Mouse (Mus musculus) neural tube, embryonic 14.5 days (tissue): ENCODE data around the gene CN725425. TPM values are rescaled to one million over a fixed set of nuclear protein-coding genes. Genes with fewer than 3 reads are reported as not detected.

Experiments used
- ATAC-seq: fragments of 200-750 bp; cut with Nextera tagmentation; 2 replicates; pipeline ENCODE4 v1.8.0; 2017; ENCODE audit warnings: low read depth, mild to moderate bottlenecking, moderate TSS enrichment, moderate library complexity
- H3K27ac ChIP-seq: fragments of 300-500 bp; sonication (generic); 2 replicates; pipeline ENCODE4 v1.5.1; 2014; ENCODE audit warnings: low read depth, mild to moderate bottlenecking, control low read depth, low read length, moderate library complexity, mixed read lengths
- H3K27me3 ChIP-seq: fragments of 300-500 bp; sonication (generic); 2 replicates; pipeline ENCODE4 v1.6.1; 2014; ENCODE audit warnings: low read length; ENCODE audit not compliant: control insufficient read depth, insufficient read depth
- H3K36me3 ChIP-seq: fragments of 300-500 bp; sonication (generic); 2 replicates; pipeline ENCODE4 v1.6.1; 2014; ENCODE audit warnings: low read length, mixed read lengths; ENCODE audit not compliant: control insufficient read depth, insufficient read depth
- H3K4me1 ChIP-seq: fragments of 300-500 bp; sonication (generic); 2 replicates; pipeline ENCODE4 v1.6.1; 2014; ENCODE audit warnings: low read length; ENCODE audit not compliant: control insufficient read depth, insufficient read depth
- H3K4me2 ChIP-seq: fragments of 300-500 bp; sonication (generic); 2 replicates; pipeline ENCODE4 v1.6.1; 2014; ENCODE audit warnings: mild to moderate bottlenecking, low read depth, low read length, control low read depth
- H3K4me3 ChIP-seq: fragments of 300-500 bp; sonication (generic); 2 replicates; pipeline ENCODE4 v1.5.1; 2014; ENCODE audit warnings: low read depth, low read length, control low read depth, mixed read lengths
- H3K9ac ChIP-seq: fragments of 300-500 bp; sonication (generic); replicated peaks from 2 replicates; pipeline ENCODE4 v1.6.1; 2014; ENCODE audit warnings: low read depth, mild to moderate bottlenecking, control low read depth, low read length, mixed read lengths
- H3K9me3 ChIP-seq: fragments of 300-500 bp; sonication (generic); 2 replicates; pipeline ENCODE4 v1.6.1; 2016; ENCODE audit warnings: low read length; ENCODE audit not compliant: control insufficient read depth
- WGBS: fragments of 180-500 bp; shearing (Covaris S2); extraction: QIAGEN DNeasy Blood & Tissue Kit; methylation state at CpG from one replicate; pipeline ENCODE4 v1.1.7; 2014; 5-methylcytosine and 5-hydroxymethylcytosine counted together
- polyA plus RNA-seq: library from polyadenylated mRNA; unstranded; fragments of >200 nt; fragmentation: Nextera tagmentation; extraction: Ambion mirVana; gene quantifications from 2 replicates; pipeline ENCODE4 v1.2.1, GENCODE M21; 2014

The CN725425 gene
- not detected in 2 replicates for polyA plus RNA-seq

DNA sequence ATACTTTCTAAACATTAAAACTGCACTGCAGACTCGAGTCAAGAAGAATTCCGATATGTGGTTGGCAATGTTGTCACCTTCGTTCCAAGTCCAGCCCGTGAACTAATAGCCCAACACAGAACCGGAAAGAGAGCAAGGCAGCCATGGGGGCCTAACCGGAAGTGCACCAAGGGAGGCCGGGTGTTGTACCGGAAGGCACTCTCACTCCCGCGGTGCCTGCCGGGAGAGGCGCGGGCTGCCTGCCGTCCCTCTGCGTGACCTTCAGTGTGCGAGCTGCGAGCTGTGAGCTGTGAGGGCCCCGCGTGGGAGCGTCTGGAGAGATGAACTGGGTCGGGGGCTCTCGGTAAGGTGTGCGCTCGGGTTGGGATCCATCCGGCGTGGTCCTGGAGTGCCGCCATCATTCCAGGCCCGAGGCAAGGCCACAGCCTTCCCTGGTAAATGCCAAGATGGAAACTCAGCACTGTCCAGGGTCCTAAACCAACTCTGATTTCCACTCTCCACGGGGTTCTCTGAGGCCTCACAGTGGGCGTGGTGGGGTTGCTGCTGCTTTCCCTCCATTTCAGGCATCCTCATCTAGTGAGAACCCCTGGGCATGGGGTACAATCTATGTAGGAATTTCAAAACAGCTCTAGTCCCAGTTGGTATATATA, at the start of gene CN725425:
CN725425 (plus strand) TSS at position 239 of the 650 bp plus-strand sequence.
- Histone ChIP-seq H3K4me1 (no peaks in the 10 kb centered on the region), H3K27ac (no peak within 1 kb of the TSS), H3K36me3 (no peaks in the 10 kb centered on the region), H3K4me3 (no peak within 1 kb of the TSS), H3K9me3 (no peaks in the 10 kb centered on the region), H3K27me3 (no peaks in the 10 kb centered on the region), H3K9ac (no peak within 1 kb of the TSS), H3K4me2 (no peak within 1 kb of the TSS)
- 93% methylated on average over 30 of the region's 30 CpGs for WGBS
- ATAC-seq = no peak

DNA sequence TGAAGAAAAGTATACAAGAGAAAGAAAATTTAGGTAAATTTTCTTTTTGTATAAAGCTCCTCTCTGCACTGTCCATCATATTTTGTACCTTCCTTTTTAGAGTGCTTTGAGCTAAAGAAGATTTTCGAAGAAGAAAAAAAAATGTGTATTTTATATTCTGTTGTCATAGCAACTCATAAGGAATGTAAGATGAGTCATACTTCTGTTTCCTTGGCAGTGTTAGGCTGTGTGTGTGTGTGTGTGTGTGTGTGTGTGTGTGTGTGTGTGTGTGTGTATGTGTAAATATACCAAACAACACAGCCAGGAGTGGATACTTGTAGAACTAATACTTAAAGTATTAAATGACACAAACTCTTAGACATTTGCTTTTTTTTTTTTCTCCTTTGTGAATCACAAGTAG, 46.7 kb upstream of the CN725425 start:
- ATAC-seq = no peak
- H3K4me3 ChIP-seq = no peak overlapping the region
- H3K27ac ChIP-seq = no peak overlapping the region
- H3K4me2 ChIP-seq = no peak overlapping the region
- H3K27me3 ChIP-seq = no peaks in the 10 kb centered on the region
- H3K9ac ChIP-seq = no peak overlapping the region
- 76% methylated on average over 1 of the region's 1 CpGs for WGBS
- no peaks in the 10 kb centered on the region for H3K4me1 ChIP-seq
- no peaks in the 10 kb centered on the region; the same call in 1 of the 2 replicates for H3K36me3 ChIP-seq
- 0 out of 2 replicates have a peak, but pooled peaks cover 3% of the 10 kb centered on the region for H3K9me3 ChIP-seq

DNA sequence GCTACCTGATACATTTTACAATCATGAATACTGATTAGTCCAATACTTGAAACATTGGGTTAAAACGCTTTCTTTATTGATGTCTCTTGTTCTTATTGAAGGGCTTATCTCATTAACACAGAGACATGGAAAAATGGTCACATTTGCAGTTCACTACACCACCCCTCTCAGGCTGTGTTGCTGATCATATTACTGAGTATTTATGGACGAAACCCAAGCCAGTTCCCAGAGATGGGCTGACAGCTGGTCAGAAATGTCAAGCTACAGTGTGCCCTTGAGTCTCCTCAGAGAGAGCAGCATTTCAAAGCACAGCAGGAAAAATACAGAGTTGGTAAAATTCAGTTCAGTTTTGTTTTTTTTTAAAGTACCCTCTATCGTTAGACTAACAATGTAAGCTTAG, 46.0 kb upstream of the CN725425 start:
- no peak for ATAC-seq
- H3K4me3 ChIP-seq = no peak overlapping the region

DNA sequence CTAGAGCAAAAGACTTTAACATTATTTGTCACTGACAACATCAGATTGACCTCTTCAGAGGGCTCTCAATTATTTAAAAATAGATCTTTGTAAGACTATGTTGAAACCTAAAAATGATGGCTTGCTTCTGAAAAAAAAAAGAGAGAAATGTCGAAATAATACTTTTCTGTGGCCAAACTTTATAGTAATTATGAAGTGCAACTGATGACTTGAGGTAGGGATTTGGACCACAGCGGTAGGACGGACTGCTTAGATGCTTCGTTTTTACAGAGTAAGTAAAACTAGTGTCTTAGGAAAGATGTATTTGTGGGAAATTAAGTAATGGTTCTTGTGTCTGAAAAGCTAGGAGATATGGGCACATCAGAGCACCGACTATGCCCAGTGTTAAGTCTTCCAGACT, 38.1 kb upstream of the CN725425 start:
- no peaks in the 10 kb centered on the region for H3K4me1 ChIP-seq
- H3K4me3 ChIP-seq = no peak overlapping the region
- H3K4me2 ChIP-seq = no peak overlapping the region
- WGBS = 96% methylated on average over 5 of the region's 5 CpGs
- H3K27me3 ChIP-seq = no peaks in the 10 kb centered on the region
- no peaks in the 10 kb centered on the region for H3K36me3 ChIP-seq
- H3K9ac ChIP-seq = no peak overlapping the region
- ATAC-seq = no peak
- 0 out of 2 replicates have a peak, but pooled peaks cover 2% of the 10 kb centered on the region for H3K9me3 ChIP-seq
- no peak overlapping the region for H3K27ac ChIP-seq

More for the DNA sequence above, 46.0 kb upstream of the CN725425 start:
- WGBS = 78% methylated on average over 3 of the region's 3 CpGs
- Histone ChIP-seq H3K4me1 (no peaks in the 10 kb centered on the region), H3K27ac (no peak overlapping the region), H3K4me2 (no peak overlapping the region), H3K9me3 (0 out of 2 replicates have a peak, but pooled peaks cover 3% of the 10 kb centered on the region), H3K36me3 (no peaks in the 10 kb centered on the region; the same call in 1 of the 2 replicates), H3K27me3 (no peaks in the 10 kb centered on the region), H3K9ac (no peak overlapping the region)

DNA sequence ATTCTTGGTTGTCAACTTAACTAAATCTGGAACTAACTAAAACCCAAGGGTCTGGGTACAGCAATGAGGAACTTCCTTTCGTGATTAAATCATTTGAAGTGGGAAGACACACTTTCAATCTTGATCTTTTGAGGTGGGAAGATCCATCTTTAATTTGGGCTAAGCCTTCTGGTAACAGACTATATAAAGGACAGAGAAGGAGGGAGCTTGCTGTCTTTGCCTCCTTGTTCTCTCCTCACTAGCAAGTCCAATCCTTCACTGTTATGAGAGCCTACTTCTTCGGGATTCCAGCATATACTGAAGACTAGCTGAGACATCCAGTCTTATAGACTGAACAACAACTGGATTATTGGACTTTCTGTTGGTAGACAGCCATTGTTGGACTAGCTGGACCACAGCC, 35.8 kb upstream of the CN725425 start:
- H3K27ac ChIP-seq = no peak overlapping the region
- no peak overlapping the region for H3K4me2 ChIP-seq
- no peaks in the 10 kb centered on the region for H3K27me3 ChIP-seq
- H3K9me3 ChIP-seq = no peaks in the 10 kb centered on the region
- no peaks in the 10 kb centered on the region for H3K4me1 ChIP-seq
- WGBS = 95% methylated on average over 2 of the region's 2 CpGs
- ATAC-seq = no peak
- no peak overlapping the region for H3K9ac ChIP-seq
- H3K36me3 ChIP-seq = no peaks in the 10 kb centered on the region
- no peak overlapping the region for H3K4me3 ChIP-seq

DNA sequence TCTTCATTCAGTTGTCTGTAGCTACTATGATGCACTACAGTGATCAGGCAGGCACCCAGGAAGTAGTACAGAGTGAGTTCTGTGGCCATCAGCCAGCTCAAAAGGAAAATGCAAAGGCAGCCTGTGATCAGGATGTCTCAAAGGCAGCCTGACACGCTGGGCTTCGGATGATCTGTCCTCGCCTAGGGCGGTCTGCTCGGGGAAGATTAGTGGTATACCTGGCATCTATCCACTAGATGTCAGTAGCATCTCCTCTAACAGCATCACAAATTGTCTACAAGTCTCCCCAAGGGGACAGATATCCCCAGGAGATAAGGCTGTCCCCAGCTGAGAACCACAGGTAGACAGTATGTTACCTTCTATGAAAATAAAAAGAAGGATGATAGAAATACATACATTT, 34.3 kb upstream of the CN725425 start:
- H3K36me3 ChIP-seq = no peaks in the 10 kb centered on the region
- H3K27ac ChIP-seq = no peak overlapping the region
- no peak overlapping the region for H3K4me3 ChIP-seq
- H3K9ac ChIP-seq = no peak overlapping the region
- no peak overlapping the region for H3K4me2 ChIP-seq
- ATAC-seq = peak; percentile 63; the same call in 1 of the 2 replicates
- no peaks in the 10 kb centered on the region for H3K27me3 ChIP-seq
- H3K9me3 ChIP-seq = no peaks in the 10 kb centered on the region
- H3K4me1 ChIP-seq = no peaks in the 10 kb centered on the region
- WGBS = 2% methylated on average over 5 of the region's 5 CpGs

DNA sequence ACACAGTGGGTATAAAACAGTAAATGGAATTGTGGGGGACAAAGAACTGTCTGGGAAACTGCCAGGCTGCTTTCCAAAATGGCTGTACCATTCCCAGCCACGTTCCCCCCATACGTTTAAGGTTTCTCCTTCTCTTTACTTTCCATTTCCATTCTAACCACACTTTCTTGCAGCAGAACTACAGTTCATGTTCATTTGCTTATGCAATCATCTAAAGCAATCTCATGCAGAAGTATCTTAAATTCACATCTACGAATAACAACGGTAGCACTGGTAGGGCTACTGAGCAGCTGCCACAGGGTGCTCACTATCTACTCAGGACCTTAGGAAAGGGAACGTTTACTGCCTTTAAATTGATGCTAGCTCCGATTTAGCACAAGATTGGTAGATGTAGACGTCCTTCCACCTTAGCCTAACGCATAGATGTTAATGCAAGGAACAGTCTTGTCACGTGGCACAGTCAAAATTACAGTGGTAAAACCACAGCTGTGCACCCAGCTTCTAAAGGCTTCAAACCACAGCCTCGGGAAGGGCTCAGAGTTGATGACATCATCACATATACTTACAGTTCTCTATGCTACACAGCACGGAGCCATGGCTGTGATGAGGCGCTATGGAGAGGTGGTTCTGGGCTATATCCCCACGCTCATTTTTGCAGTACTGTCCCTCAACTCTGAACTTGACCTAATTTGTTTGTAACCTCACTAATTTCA, 31.3 kb upstream of the CN725425 start:
- no peak overlapping the region for H3K4me2 ChIP-seq
- no peaks in the 10 kb centered on the region for H3K27me3 ChIP-seq
- H3K4me1 ChIP-seq = no peaks in the 10 kb centered on the region
- H3K36me3 ChIP-seq = no peaks in the 10 kb centered on the region
- WGBS = 85% methylated on average over 13 of the region's 13 CpGs
- H3K9me3 ChIP-seq = no peaks in the 10 kb centered on the region
- no peak overlapping the region for H3K27ac ChIP-seq
- ATAC-seq = no peak
- H3K9ac ChIP-seq = no peak overlapping the region
- H3K4me3 ChIP-seq = no peak overlapping the region

DNA sequence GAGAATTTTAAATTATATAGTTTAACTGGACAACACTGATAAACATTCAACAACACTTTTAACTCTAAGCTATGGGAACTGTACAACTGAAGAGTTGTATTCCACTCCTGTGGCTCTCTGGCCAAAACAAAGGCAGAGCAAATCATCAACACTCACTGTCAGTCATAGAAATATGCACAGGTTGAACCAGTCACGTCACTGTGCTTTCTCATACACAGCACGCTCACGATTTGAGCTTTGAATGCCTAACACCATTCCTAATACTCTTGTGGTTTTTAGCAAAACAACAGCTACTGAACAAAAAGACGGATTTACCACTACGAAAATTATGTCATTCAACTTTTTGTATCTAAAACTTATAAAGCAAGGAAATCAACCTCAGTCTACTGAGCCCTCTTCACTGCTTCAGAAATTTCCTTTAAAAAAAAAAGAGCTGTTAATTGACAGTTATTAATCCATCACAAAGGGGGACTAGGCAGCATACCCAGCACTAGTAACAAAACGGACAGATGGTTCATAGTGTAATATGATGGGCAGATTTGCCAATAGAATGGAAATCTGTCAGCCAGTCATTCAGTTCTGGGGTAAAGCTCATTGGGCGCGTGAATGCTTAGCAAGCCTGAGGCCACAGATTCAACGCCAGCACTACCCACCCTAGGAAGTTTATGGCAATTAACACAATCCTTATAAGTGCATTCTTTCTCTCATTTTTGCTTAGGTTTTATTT, 28.5 kb upstream of the CN725425 start:
- Histone ChIP-seq H3K9me3 (no peaks in the 10 kb centered on the region), H3K4me3 (no peak overlapping the region), H3K9ac (no peak overlapping the region), H3K27ac (no peak overlapping the region), H3K27me3 (no peaks in the 10 kb centered on the region), H3K4me2 (no peak overlapping the region), H3K36me3 (no peaks in the 10 kb centered on the region), H3K4me1 (no peaks in the 10 kb centered on the region)
- 74% methylated on average over 9 of the region's 9 CpGs for WGBS
- ATAC-seq = no peak

DNA sequence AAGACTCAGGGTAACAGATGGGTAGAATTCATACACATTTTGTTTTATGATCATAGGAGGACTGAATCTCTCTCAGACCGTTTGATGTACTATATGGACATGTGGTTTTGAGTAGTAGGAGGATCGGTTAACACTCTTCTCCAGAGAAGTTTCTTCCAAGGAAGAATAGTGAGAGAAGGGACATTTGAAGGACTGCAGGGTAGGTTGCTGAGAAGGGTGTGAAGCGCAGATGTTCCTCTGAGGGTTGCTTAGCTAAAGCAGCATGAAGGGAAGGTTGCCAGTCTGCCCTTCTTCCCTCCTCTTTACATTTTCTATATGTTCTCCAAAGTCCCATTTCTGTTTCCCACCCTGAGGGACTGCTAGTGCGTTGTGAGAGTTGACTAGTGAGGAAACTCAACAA, 28.0 kb upstream of the CN725425 start:
- ATAC-seq = no peak
- H3K27ac ChIP-seq = no peak overlapping the region
- no peak overlapping the region for H3K9ac ChIP-seq
- H3K4me2 ChIP-seq = no peak overlapping the region
- H3K4me1 ChIP-seq = no peaks in the 10 kb centered on the region
- H3K36me3 ChIP-seq = no peaks in the 10 kb centered on the region
- H3K4me3 ChIP-seq = no peak overlapping the region
- H3K27me3 ChIP-seq = no peaks in the 10 kb centered on the region
- no peaks in the 10 kb centered on the region for H3K9me3 ChIP-seq
- WGBS = 83% methylated on average over 4 of the region's 4 CpGs
